Mouse (Mus musculus) midbrain, embryonic 12.5 days (tissue): ENCODE results near the gene Tle1. TPM values are rescaled to one million over a fixed set of nuclear protein-coding genes. Genes with fewer than 3 reads are reported as not detected.
A peak's percentile ranks its signal among the peaks of the same experiment; 100 is the strongest.

Source experiments
- ATAC-seq: fragments of 200-750 bp; cut with Nextera tagmentation; 2 replicates; pipeline ENCODE4 v1.8.0; 2017; ENCODE audit warnings: low read depth, moderate TSS enrichment, moderate library complexity; ENCODE audit not compliant: low FRiP score
- H3K27ac ChIP-seq: fragments of 300-500 bp; sonication (generic); replicated peaks from 2 replicates; pipeline ENCODE4 v1.5.1; 2016; ENCODE audit warnings: mild to moderate bottlenecking
- H3K27me3 ChIP-seq: fragments of 300-500 bp; sonication (generic); 2 replicates; pipeline ENCODE4 v1.6.1; 2016; ENCODE audit warnings: mild to moderate bottlenecking
- H3K36me3 ChIP-seq: fragments of 300-500 bp; sonication (generic); 2 replicates; pipeline ENCODE4 v1.6.1; 2016
- H3K4me1 ChIP-seq: fragments of 300-500 bp; sonication (generic); 2 replicates; pipeline ENCODE4 v1.6.1; 2016
- H3K4me2 ChIP-seq: fragments of 300-500 bp; sonication (generic); replicated peaks from 2 replicates; pipeline ENCODE4 v1.6.1; 2016; ENCODE audit warnings: mild to moderate bottlenecking, moderate library complexity
- H3K4me3 ChIP-seq: fragments of 300-500 bp; sonication (generic); 2 replicates; pipeline ENCODE4 v1.5.1; 2016; ENCODE audit warnings: mild to moderate bottlenecking
- H3K9ac ChIP-seq: fragments of 300-500 bp; sonication (generic); replicated peaks from 2 replicates; pipeline ENCODE4 v1.6.1; 2016; ENCODE audit warnings: mild to moderate bottlenecking, moderate library complexity
- H3K9me3 ChIP-seq: fragments of 300-500 bp; sonication (generic); 2 replicates; pipeline ENCODE4 v1.6.1; 2016; ENCODE audit warnings: mild to moderate bottlenecking
- whole genome bisulfite sequencing: fragments of 180-500 bp; shearing (Covaris S2); methylation state at CpG from one replicate; pipeline ENCODE4 v1.1.7; 2016; 5-methylcytosine and 5-hydroxymethylcytosine counted together
- polyA plus RNA-seq: library from polyadenylated mRNA; unstranded; fragments of >200 nt; fragmentation: Nextera tagmentation; extraction: Ambion mirVana; gene quantifications from 2 replicates; pipeline ENCODE4 v1.2.1, GENCODE M21; 2016

The Tle1 gene
- 65.3 and 66.8 TPM in 2 replicates for polyA plus RNA-seq

DNA sequence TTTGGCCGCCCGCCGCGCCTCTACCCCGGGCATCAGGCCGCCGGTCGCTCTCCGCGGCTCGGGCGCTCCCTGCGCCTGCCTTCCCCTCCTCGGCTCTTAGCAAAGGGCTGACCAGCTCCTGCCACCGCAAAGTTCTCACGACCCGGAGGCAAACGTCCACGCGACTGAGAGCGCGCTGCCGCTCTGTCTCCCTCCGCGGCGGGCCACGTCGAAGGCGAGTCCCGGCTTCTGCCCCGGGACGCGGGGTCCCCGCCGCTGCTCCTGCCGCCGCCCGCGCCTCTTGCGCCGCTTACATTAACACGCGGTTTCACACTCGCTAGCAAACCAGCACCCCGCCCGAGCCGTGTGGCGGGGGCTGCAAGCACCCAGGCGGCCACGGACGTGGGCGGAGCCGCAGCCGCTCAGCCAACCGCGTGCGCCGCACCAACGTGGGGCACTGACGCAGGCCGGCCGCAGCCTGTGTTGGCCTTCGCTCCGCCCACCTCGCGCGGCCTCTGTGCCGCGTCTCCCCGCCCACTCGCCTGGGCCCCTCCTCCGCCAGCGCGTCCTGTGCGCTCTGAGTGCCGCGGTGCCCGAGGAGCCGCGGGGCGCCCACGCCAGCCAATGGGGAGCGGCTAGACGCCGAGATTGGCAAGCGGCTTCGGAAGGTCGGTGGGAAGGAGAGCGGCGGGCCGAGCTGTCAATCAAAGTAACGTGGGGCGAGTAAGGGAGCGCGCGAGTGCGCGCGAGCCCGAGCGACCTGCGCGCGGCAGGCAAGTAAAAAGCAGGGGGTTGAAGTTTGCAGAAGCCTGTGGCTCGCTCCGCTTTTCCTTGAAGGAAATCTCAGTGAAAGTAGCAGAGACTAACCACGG, at the start of gene Tle1:
Gene Tle1 (minus strand): TSS at position 361 of the 851 bp plus-strand sequence.
- peak within 1 kb of the TSS; percentile 92 for H3K27ac ChIP-seq
- H3K36me3 ChIP-seq, result no peaks in the 10 kb centered on the region
- peak within 1 kb of the TSS; percentile 77 for H3K4me2 ChIP-seq
- under 1% methylated on average over 102 of the region's 107 CpGs for WGBS
- H3K4me1 ChIP-seq, result peaks cover 37% of the 10 kb centered on the region
- no peaks in the 10 kb centered on the region for H3K9me3 ChIP-seq
- peak; percentile 96 for ATAC-seq
- peak within 1 kb of the TSS; percentile 72 for H3K4me3 ChIP-seq
- peaks cover 14% of the 10 kb centered on the region for H3K27me3 ChIP-seq
- H3K9ac ChIP-seq, result peak within 1 kb of the TSS; percentile 81

DNA sequence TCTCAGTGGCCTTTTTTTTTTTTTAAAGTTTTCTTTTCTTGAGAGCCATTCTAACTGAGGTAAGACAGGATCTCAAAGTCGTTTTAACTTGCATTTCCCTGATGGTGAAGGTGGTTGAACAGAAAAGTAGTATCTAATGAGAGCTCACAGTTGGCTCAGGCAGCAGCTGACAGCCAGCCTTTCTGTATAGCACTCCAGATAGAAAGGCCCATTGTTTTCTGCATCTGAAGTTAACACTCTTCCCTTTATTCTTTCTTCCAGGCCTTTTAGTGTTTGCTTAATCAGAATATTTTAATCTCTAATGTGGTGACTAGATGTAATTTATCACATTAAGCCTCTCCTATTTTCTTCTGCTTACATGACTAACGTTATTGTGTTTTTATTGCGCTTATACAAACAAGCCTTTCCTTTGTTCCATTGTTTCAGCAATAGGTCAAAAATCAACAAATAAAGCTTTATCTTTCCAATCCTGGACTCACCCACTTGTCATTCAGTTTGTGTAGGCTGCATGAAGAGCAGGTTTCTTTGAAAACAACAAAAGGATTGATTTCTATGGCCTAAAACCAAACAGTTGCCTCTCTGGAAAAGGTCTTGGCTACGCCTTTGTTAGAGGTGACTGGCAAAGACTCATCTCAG, 33.0 kb upstream of the Tle1 start:
- ATAC-seq, result peak; percentile 74
- Histone ChIP-seq H3K27me3 (peaks cover 5% of the 10 kb centered on the region), H3K4me1 (0 out of 2 replicates have a peak, but pooled peaks cover 3% of the 10 kb centered on the region), H3K4me3 (no peak overlapping the region), H3K36me3 (no peaks in the 10 kb centered on the region), H3K9ac (no peak overlapping the region), H3K9me3 (no peaks in the 10 kb centered on the region), H3K4me2 (no peak overlapping the region), H3K27ac (no peak overlapping the region)
- WGBS, result 9% methylated on average over 4 of the region's 4 CpGs

DNA sequence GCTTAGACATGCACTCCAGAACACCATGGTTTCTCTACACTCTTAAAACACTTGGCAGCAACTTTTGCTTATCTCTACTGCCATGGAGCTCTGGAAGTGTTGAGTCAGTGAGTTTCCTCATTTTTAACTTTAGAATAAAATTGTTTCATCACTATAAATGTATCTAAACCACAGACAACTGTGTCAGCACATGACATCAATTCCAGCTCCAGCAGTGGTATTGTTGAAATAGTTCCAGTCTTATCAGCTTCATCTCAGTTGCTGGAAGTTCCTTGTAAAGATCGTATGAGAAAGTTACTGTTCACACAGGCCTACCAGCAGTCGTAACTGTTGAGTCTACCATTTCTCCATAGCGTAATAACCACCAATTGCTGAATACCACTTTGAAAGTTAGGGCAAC, 31.5 kb upstream of the Tle1 start:
- H3K4me1 ChIP-seq, result 0 out of 2 replicates have a peak, but pooled peaks cover 3% of the 10 kb centered on the region
- no peaks in the 10 kb centered on the region for H3K36me3 ChIP-seq
- 89% methylated on average over 3 of the region's 3 CpGs for WGBS
- H3K9me3 ChIP-seq, result no peaks in the 10 kb centered on the region
- peaks cover 5% of the 10 kb centered on the region for H3K27me3 ChIP-seq
- no peak overlapping the region for H3K4me3 ChIP-seq
- ATAC-seq, result no peak
- no peak overlapping the region for H3K9ac ChIP-seq
- H3K27ac ChIP-seq, result no peak overlapping the region
- H3K4me2 ChIP-seq, result no peak overlapping the region

DNA sequence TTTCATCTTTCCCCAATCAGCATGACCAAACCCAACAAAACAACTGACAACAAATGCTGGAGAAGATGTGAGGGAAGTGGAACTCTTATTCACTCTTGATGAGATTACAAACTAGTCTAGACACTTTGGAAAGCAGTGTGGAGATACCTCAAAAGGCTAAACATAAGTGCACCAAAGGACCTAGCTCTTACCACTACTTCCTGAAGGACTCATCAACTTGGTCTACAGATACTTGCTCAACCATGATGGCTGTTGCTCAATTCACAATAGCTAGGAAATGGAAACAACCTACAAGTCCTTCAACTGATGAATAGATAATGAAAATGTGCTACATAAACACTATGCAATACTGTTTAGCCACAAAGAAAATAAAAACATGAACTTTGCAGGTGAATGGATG, 30.1 kb upstream of the Tle1 start:
- no peaks in the 10 kb centered on the region for H3K36me3 ChIP-seq
- H3K27ac ChIP-seq, result no peak overlapping the region
- H3K9ac ChIP-seq, result no peak overlapping the region
- H3K4me1 ChIP-seq, result 0 out of 2 replicates have a peak, but pooled peaks cover 3% of the 10 kb centered on the region
- no peaks in the 10 kb centered on the region for H3K9me3 ChIP-seq
- peaks cover 2% of the 10 kb centered on the region; the same call in 1 of the 2 replicates for H3K27me3 ChIP-seq
- ATAC-seq, result no peak
- no peak overlapping the region for H3K4me3 ChIP-seq
- H3K4me2 ChIP-seq, result no peak overlapping the region

- Histone ChIP-seq H3K9me3 (no peaks in the 10 kb centered on the region), H3K4me2 (no peak overlapping the region), H3K4me3 (no peak overlapping the region), H3K27ac (no peak overlapping the region), H3K27me3 (peaks cover 6% of the 10 kb centered on the region; the same call in 1 of the 2 replicates), H3K36me3 (no peaks in the 10 kb centered on the region), H3K9ac (no peak overlapping the region), H3K4me1 (no peaks in the 10 kb centered on the region)
- ATAC-seq, result no peak
- 90% methylated on average over 3 of the region's 3 CpGs for WGBS
These were observed 20.9 kb upstream of the Tle1 start for GRCm38 (mm10) chr4:72221629-72222028.

DNA sequence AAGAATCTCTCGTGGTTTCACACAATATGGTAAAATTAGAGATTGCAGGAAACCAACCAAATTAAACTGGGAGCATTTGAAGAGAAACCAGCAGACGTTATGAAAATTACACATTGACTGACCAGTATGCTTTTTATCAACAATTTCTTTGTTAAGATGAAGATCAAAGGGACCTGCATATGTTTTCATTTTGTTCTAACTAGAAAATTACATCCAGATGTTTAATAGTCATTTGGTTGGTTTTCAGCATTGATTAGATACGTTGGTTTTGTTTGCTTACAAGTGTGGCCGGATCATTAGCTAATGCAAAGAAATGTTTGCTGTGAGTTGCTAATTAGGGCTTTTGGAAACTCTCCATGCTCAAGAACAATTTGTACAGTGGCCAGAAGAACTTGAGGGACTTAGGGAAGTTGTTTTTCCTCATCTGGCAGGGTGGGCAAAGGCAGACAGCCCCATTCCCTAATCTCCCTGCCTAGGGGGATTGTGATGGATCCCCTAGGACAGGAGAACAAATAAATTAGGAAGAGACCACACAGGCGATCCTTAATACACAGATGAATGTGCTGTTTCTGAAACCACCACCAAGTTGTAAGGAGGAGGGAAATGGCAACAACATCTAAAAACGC, 3.8 kb upstream of the Tle1 start:
- H3K27ac ChIP-seq, result no peak overlapping the region
- peak overlapping the region; percentile 35 for H3K4me2 ChIP-seq
- 19% methylated on average over 6 of the region's 6 CpGs for WGBS
- H3K4me1 ChIP-seq, result peaks cover 17% of the 10 kb centered on the region
- no peak overlapping the region for H3K9ac ChIP-seq
- no peak for ATAC-seq
- H3K9me3 ChIP-seq, result no peaks in the 10 kb centered on the region
- H3K27me3 ChIP-seq, result peaks cover 23% of the 10 kb centered on the region
- H3K4me3 ChIP-seq, result no peak overlapping the region
- no peaks in the 10 kb centered on the region for H3K36me3 ChIP-seq

GRCm38 (mm10) chr4:72201521-72201991, 837 bp upstream of the Tle1 start:
- Histone ChIP-seq H3K4me1 (peaks cover 33% of the 10 kb centered on the region), H3K9me3 (no peaks in the 10 kb centered on the region), H3K36me3 (no peaks in the 10 kb centered on the region), H3K4me3 (peak overlapping the region; percentile 72), H3K27me3 (peaks cover 19% of the 10 kb centered on the region), H3K9ac (peak overlapping the region; percentile 41), H3K27ac (peak overlapping the region; percentile 67; the same call in 1 of the 2 replicates), H3K4me2 (peak overlapping the region; percentile 77)
- no peak for ATAC-seq
- WGBS, result under 1% methylated on average over 24 of the region's 24 CpGs

DNA sequence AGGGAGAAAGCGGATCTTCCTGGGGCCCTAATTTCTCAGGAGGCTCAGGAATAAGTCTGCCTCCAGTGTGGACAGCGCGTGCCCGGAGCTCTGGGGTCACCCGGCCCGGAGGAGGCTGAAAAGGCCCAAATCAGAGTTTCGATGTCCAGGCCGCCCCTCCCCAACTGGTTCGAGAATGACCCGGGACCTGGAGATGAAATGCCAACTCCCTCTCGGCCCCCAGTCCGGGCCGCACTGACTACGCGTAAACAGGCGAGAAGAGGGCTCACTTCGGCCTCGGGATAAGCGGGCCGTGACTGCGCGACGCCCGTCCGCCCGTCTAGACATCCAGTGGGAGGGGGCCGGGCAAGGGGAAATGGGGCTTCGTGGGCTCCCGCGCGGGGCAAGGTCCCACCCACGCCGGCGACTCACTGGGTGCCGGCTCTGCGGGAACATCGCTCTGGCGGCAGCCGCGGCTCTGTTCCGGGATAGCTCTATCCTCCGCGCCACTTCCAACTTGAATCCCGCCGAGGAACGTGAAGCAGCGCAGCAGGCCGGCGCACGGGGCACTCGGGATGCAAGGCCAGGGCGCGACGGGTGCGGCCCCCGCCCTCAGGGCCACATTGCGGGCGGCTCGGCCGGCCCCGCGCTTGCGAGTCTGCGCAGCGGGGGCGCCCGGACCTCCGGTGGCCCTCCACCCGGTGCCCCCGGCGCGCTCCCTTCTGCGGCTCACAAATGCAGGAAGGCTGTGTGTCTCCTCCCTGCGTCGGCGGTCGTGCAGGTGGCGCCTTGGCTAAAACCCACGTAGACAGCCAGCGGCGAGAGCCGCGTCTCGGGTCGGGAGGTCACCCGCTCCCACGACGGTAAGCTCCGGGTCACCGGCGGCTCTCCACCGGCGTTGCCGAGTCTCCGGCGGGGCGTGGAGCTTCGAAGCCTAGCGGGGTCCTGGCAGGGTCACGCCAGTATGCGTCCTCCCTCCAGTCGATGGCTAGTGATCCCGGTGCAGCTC, 854 bp downstream of the Tle1 start:
- no peaks in the 10 kb centered on the region for H3K36me3 ChIP-seq
- peak overlapping the region; percentile 72 for H3K4me3 ChIP-seq
- H3K27ac ChIP-seq, result peak overlapping the region; percentile 92
- H3K9ac ChIP-seq, result peak overlapping the region; percentile 81
- peak; percentile 0; the same call in 1 of the 2 replicates for ATAC-seq
- under 1% methylated on average over 99 of the region's 103 CpGs for WGBS
- peaks cover 42% of the 10 kb centered on the region for H3K4me1 ChIP-seq
- H3K4me2 ChIP-seq, result peak overlapping the region; percentile 75
- H3K27me3 ChIP-seq, result peaks cover 6% of the 10 kb centered on the region; the same call in 1 of the 2 replicates
- H3K9me3 ChIP-seq, result no peaks in the 10 kb centered on the region

GRCm38 (mm10) chr4:72198877-72199411, 1.8 kb downstream of the Tle1 start:
- WGBS, result under 1% methylated on average over 22 of the region's 22 CpGs
- H3K4me1 ChIP-seq, result peaks cover 44% of the 10 kb centered on the region
- peak; percentile 32 for ATAC-seq
- H3K27ac ChIP-seq, result peak overlapping the region; percentile 56
- peak overlapping the region; percentile 75 for H3K4me2 ChIP-seq
- H3K36me3 ChIP-seq, result no peaks in the 10 kb centered on the region
- H3K9me3 ChIP-seq, result no peaks in the 10 kb centered on the region
- 0 out of 2 replicates have a peak, but pooled peaks cover 5% of the 10 kb centered on the region for H3K27me3 ChIP-seq
- peak overlapping the region; percentile 72 for H3K4me3 ChIP-seq
- peak overlapping the region; percentile 81 for H3K9ac ChIP-seq

- Histone ChIP-seq H3K27ac (0 out of 2 replicates have a peak overlapping the region, but pooled peaks have one; percentile 3), H3K4me1 (peaks cover 49% of the 10 kb centered on the region), H3K9me3 (no peaks in the 10 kb centered on the region), H3K4me2 (peak overlapping the region; percentile 75), H3K27me3 (0 out of 2 replicates have a peak, but pooled peaks cover 3% of the 10 kb centered on the region), H3K4me3 (peak overlapping the region; percentile 72), H3K9ac (peak overlapping the region; percentile 81), H3K36me3 (no peaks in the 10 kb centered on the region)
- 14% methylated on average over 7 of the region's 7 CpGs for WGBS
- no peak for ATAC-seq
These were observed 2.7 kb downstream of the Tle1 start for GRCm38 (mm10) chr4:72197888-72198605.
